Mouse (Mus musculus) limb, embryonic 13.5 days (tissue): Measurements from ENCODE around the gene Rfc5. TPM values are rescaled to one million over a fixed set of nuclear protein-coding genes. Genes with fewer than 3 reads are reported as not detected.
"Not testable (repeated sequence)": the region's sequence is repeated elsewhere in the genome, so short reads cannot be mapped to it uniquely, and the experiment has no call there.

ENCODE experiments used
- ATAC-seq: fragments of 200-750 bp; cut with Nextera tagmentation; 2 replicates; pipeline ENCODE4 v1.8.0; 2017; ENCODE audit warnings: low read depth, moderate number of reproducible peaks, moderate TSS enrichment; ENCODE audit not compliant: low FRiP score
- H3K27ac ChIP-seq: fragments of 300-500 bp; sonication (generic); 2 replicates; pipeline ENCODE4 v1.5.1; 2015; ENCODE audit warnings: inconsistent platforms, mild to moderate bottlenecking, moderate library complexity
- H3K27me3 ChIP-seq: fragments of 300-500 bp; sonication (generic); 2 replicates; pipeline ENCODE4 v1.6.1; 2015; ENCODE audit warnings: mild to moderate bottlenecking, inconsistent platforms
- H3K36me3 ChIP-seq: fragments of 300-500 bp; sonication (generic); 2 replicates; pipeline ENCODE4 v1.6.1; 2015; ENCODE audit warnings: inconsistent platforms, mild to moderate bottlenecking, moderate library complexity
- H3K4me1 ChIP-seq: fragments of 300-500 bp; sonication (generic); 2 replicates; pipeline ENCODE4 v1.6.1; 2015; ENCODE audit warnings: inconsistent platforms
- H3K4me2 ChIP-seq: fragments of 300-500 bp; sonication (generic); replicated peaks from 2 replicates; pipeline ENCODE4 v1.6.1; 2015; ENCODE audit warnings: inconsistent platforms, mild to moderate bottlenecking, moderate library complexity
- H3K4me3 ChIP-seq: fragments of 300-500 bp; sonication (generic); 2 replicates; pipeline ENCODE4 v1.5.1; 2015; ENCODE audit warnings: moderate library complexity, mild to moderate bottlenecking, inconsistent platforms
- H3K9ac ChIP-seq: fragments of 300-500 bp; sonication (generic); 2 replicates; pipeline ENCODE4 v1.6.1; 2015; ENCODE audit warnings: mild to moderate bottlenecking, inconsistent platforms
- H3K9me3 ChIP-seq: fragments of 300-500 bp; sonication (generic); 2 replicates; pipeline ENCODE4 v1.6.1; 2016; ENCODE audit warnings: inconsistent platforms
- WGBS: fragments of 180-500 bp; shearing (Covaris S2); methylation state at CpG from one replicate; pipeline ENCODE4 v1.1.7; 2015; 5-methylcytosine and 5-hydroxymethylcytosine counted together
- polyA plus RNA-seq: library from polyadenylated mRNA; unstranded; fragments of >200 nt; fragmentation: Nextera tagmentation; extraction: Ambion mirVana; gene quantifications from 2 replicates; pipeline ENCODE4 v1.2.1, GENCODE M21; 2015

Gene Rfc5
- polyA plus RNA-seq, 1 experiment from 2014 or later, result 86.2 TPM

- no peak overlapping the region for H3K27ac ChIP-seq
- no peaks in the 10 kb centered on the region for H3K4me1 ChIP-seq
- H3K36me3 ChIP-seq, result no peaks in the 10 kb centered on the region
- no peak overlapping the region for H3K4me2 ChIP-seq
- H3K27me3 ChIP-seq, result no peaks in the 10 kb centered on the region
- no peak for ATAC-seq
- no peak overlapping the region for H3K4me3 ChIP-seq
- H3K9me3 ChIP-seq, result no peaks in the 10 kb centered on the region
- no peak overlapping the region for H3K9ac ChIP-seq
- 28% methylated on average over 4 of the region's 5 CpGs for WGBS
These were observed 9.2 kb upstream of the Rfc5 start for GRCm38 (mm10) chr5:117398007-117398550.

- H3K4me3 ChIP-seq, result no peak overlapping the region
- H3K27me3 ChIP-seq, result no peaks in the 10 kb centered on the region
- H3K4me1 ChIP-seq, result no peaks in the 10 kb centered on the region
- no peak for ATAC-seq
- no peaks in the 10 kb centered on the region for H3K36me3 ChIP-seq
- no peak overlapping the region for H3K9ac ChIP-seq
- H3K9me3 ChIP-seq, result no peaks in the 10 kb centered on the region
- WGBS, result 88% methylated on average over 6 of the region's 6 CpGs
- H3K4me2 ChIP-seq, result no peak overlapping the region
- H3K27ac ChIP-seq, result no peak overlapping the region
These were observed 8.5 kb upstream of the Rfc5 start for GRCm38 (mm10) chr5:117397371-117397770.

GRCm38 (mm10) chr5:117396596-117397014 is 7.8 kb upstream of the Rfc5 start:
- WGBS, result 71% methylated on average over 6 of the region's 6 CpGs
- H3K9me3 ChIP-seq, result peaks cover 4% of the 10 kb centered on the region; the same call in 1 of the 2 replicates
- ATAC-seq, result no peak

GRCm38 (mm10) chr5:117395834-117396233 is 7.0 kb upstream of the Rfc5 start:
- peaks cover 4% of the 10 kb centered on the region; the same call in 1 of the 2 replicates for H3K9me3 ChIP-seq
- no peaks in the 10 kb centered on the region for H3K27me3 ChIP-seq
- no peak overlapping the region for H3K27ac ChIP-seq
- no peak overlapping the region for H3K4me3 ChIP-seq
- no peak overlapping the region for H3K4me2 ChIP-seq
- 86% methylated on average over 5 of the region's 5 CpGs for WGBS
- ATAC-seq, result no peak
- no peaks in the 10 kb centered on the region for H3K36me3 ChIP-seq
- H3K4me1 ChIP-seq, result no peaks in the 10 kb centered on the region
- no peak overlapping the region for H3K9ac ChIP-seq

More at GRCm38 (mm10) chr5:117396596-117397014, 7.8 kb upstream of the Rfc5 start:
- Histone ChIP-seq H3K4me2 (no peak overlapping the region), H3K4me3 (no peak overlapping the region), H3K27me3 (no peaks in the 10 kb centered on the region), H3K4me1 (no peaks in the 10 kb centered on the region), H3K9ac (no peak overlapping the region), H3K36me3 (no peaks in the 10 kb centered on the region), H3K27ac (no peak overlapping the region)

GRCm38 (mm10) chr5:117390895-117391294 is 2.0 kb upstream of the Rfc5 start:
- no peak overlapping the region for H3K4me2 ChIP-seq
- H3K4me1 ChIP-seq, result peaks cover 14% of the 10 kb centered on the region
- peaks cover 2% of the 10 kb centered on the region; the same call in 1 of the 2 replicates for H3K36me3 ChIP-seq
- H3K9ac ChIP-seq, result no peak overlapping the region
- H3K9me3 ChIP-seq, result peaks cover 4% of the 10 kb centered on the region; the same call in 1 of the 2 replicates
- no peak overlapping the region for H3K4me3 ChIP-seq
- no peak overlapping the region for H3K27ac ChIP-seq
- ATAC-seq, result no peak
- no peaks in the 10 kb centered on the region for H3K27me3 ChIP-seq
- 79% methylated on average over 1 of the region's 1 CpGs for WGBS

GRCm38 (mm10) chr5:117388296-117388751 is 523 bp downstream of the Rfc5 start:
- 0 out of 2 replicates have a peak, but pooled peaks have one; percentile 19 for ATAC-seq
- Histone ChIP-seq H3K27me3 (no peaks in the 10 kb centered on the region), H3K4me1 (peaks cover 14% of the 10 kb centered on the region), H3K9me3 (peaks cover 4% of the 10 kb centered on the region; the same call in 1 of the 2 replicates), H3K4me3 (peak overlapping the region; percentile 82), H3K4me2 (peak overlapping the region; percentile 75), H3K27ac (no peak overlapping the region), H3K9ac (peak overlapping the region; percentile 92), H3K36me3 (peaks cover 26% of the 10 kb centered on the region)
- 10% methylated on average over 16 of the region's 16 CpGs for WGBS

- peaks cover 77% of the 10 kb centered on the region for H3K36me3 ChIP-seq
- no peaks in the 10 kb centered on the region for H3K27me3 ChIP-seq
- no peak overlapping the region for H3K4me2 ChIP-seq
- H3K4me3 ChIP-seq, result no peak overlapping the region
- WGBS, result 85% methylated on average over 12 of the region's 12 CpGs
- H3K27ac ChIP-seq, result no peak overlapping the region
- no peak overlapping the region for H3K9ac ChIP-seq
- peaks cover 11% of the 10 kb centered on the region for H3K4me1 ChIP-seq
- ATAC-seq, result no peak
- no peaks in the 10 kb centered on the region for H3K9me3 ChIP-seq
These were observed 5.6 kb downstream of the Rfc5 start for GRCm38 (mm10) chr5:117383198-117383597.

- no peaks in the 10 kb centered on the region for H3K9me3 ChIP-seq
- no peak overlapping the region for H3K27ac ChIP-seq
- no peaks in the 10 kb centered on the region for H3K4me1 ChIP-seq
- H3K4me3 ChIP-seq, result no peak overlapping the region
- no peaks in the 10 kb centered on the region for H3K27me3 ChIP-seq
- ATAC-seq, result no peak
- H3K9ac ChIP-seq, result no peak overlapping the region
- WGBS, result 88% methylated on average over 7 of the region's 7 CpGs
- H3K36me3 ChIP-seq, result peaks cover 91% of the 10 kb centered on the region
- no peak overlapping the region for H3K4me2 ChIP-seq
These were observed 7.1 kb downstream of the Rfc5 start for GRCm38 (mm10) chr5:117381785-117382184.

- Histone ChIP-seq H3K9ac (no peak overlapping the region), H3K9me3 (no peaks in the 10 kb centered on the region), H3K4me2 (no peak overlapping the region), H3K4me3 (no peak overlapping the region), H3K4me1 (peaks cover 6% of the 10 kb centered on the region), H3K27ac (no peak overlapping the region), H3K36me3 (peaks cover 94% of the 10 kb centered on the region), H3K27me3 (no peaks in the 10 kb centered on the region)
- ATAC-seq, result no peak
- WGBS, result 81% methylated on average over 4 of the region's 4 CpGs
These were observed 8.6 kb downstream of the Rfc5 start for GRCm38 (mm10) chr5:117380199-117380598.

GRCm38 (mm10) chr5:117377731-117378130 is 11.1 kb downstream of the Rfc5 start:
- ATAC-seq, H3K9ac ChIP-seq, H3K27ac ChIP-seq, H3K9me3 ChIP-seq, H3K27me3 ChIP-seq, H3K4me3 ChIP-seq, H3K4me2 ChIP-seq: not testable (repeated sequence)
- H3K36me3 ChIP-seq, result peaks cover 89% of the 10 kb centered on the region
- peaks cover 19% of the 10 kb centered on the region for H3K4me1 ChIP-seq
- WGBS, result 92% methylated on average over 14 of the region's 14 CpGs

GRCm38 (mm10) chr5:117376331-117376761 is 12.5 kb downstream of the Rfc5 start:
- H3K9ac ChIP-seq, result 0 out of 2 replicates have a peak overlapping the region, but pooled peaks have one; percentile 8
- no peaks in the 10 kb centered on the region for H3K27me3 ChIP-seq
- no peaks in the 10 kb centered on the region for H3K9me3 ChIP-seq
- H3K27ac ChIP-seq, result no peak overlapping the region
- no peak overlapping the region for H3K4me3 ChIP-seq
- peaks cover 89% of the 10 kb centered on the region for H3K36me3 ChIP-seq
- peaks cover 19% of the 10 kb centered on the region for H3K4me1 ChIP-seq
- 77% methylated on average over 11 of the region's 11 CpGs for WGBS
- no peak for ATAC-seq
- H3K4me2 ChIP-seq, result no peak overlapping the region

- Histone ChIP-seq H3K4me1 (peaks cover 19% of the 10 kb centered on the region), H3K4me2 (no peak overlapping the region), H3K27ac (peak overlapping the region; percentile 39; the same call in 1 of the 2 replicates), H3K9ac (no peak overlapping the region), H3K27me3 (no peaks in the 10 kb centered on the region), H3K4me3 (no peak overlapping the region), H3K9me3 (no peaks in the 10 kb centered on the region), H3K36me3 (peaks cover 89% of the 10 kb centered on the region)
- ATAC-seq, result no peak
- 89% methylated on average over 7 of the region's 7 CpGs for WGBS
These were observed 14.3 kb downstream of the Rfc5 start for GRCm38 (mm10) chr5:117374372-117375049.
